Mouse (Mus musculus): ENCODE measurements around the gene Zfp37.
"Not testable (repeated sequence)": the region's sequence is repeated elsewhere in the genome, so short reads cannot be mapped to it uniquely, and the experiment has no call there.

Gene Zfp37

GRCm38 (mm10) chr4:62230769-62231168 is at the start of gene Zfp37:
Gene Zfp37 (minus strand): TSS chr4:62231047.
- H3K27me3 ChIP-seq (ENCODE audit: control insufficient read depth, insufficient read depth, low read length, poor library complexity, severe bottlenecking): no peaks in the 10 kb centered on the region
- DNase-seq (ENCODE audit: low read depth, low spot score): no peak

GRCm38 (mm10) chr4:62278081-62278480 is 47.2 kb upstream of the Zfp37 start:
- no peak for DNase-seq (ENCODE audit: low read depth, low spot score)
- no peaks in the 10 kb centered on the region for H3K27me3 ChIP-seq (ENCODE audit: control insufficient read depth, insufficient read depth, low read length, poor library complexity, severe bottlenecking)
- no peaks in the 10 kb centered on the region for H3K36me3 ChIP-seq (ENCODE audit: control insufficient read depth, insufficient read depth, low read length, poor library complexity, severe bottlenecking)

More at GRCm38 (mm10) chr4:62230769-62231168, at the start of gene Zfp37:
- H3K36me3 ChIP-seq (ENCODE audit: control insufficient read depth, insufficient read depth, low read length, poor library complexity, severe bottlenecking): no peaks in the 10 kb centered on the region

GRCm38 (mm10) chr4:62277222-62277621 is 46.4 kb upstream of the Zfp37 start:
- no peaks in the 10 kb centered on the region for H3K36me3 ChIP-seq (ENCODE audit: control insufficient read depth, insufficient read depth, low read length, poor library complexity, severe bottlenecking)
- no peaks in the 10 kb centered on the region for H3K27me3 ChIP-seq (ENCODE audit: control insufficient read depth, insufficient read depth, low read length, poor library complexity, severe bottlenecking)
- no peak for DNase-seq (ENCODE audit: low read depth, low spot score)

GRCm38 (mm10) chr4:62276642-62277041 is 45.8 kb upstream of the Zfp37 start:
- H3K27me3 ChIP-seq (ENCODE audit: control insufficient read depth, insufficient read depth, low read length, poor library complexity, severe bottlenecking): no peaks in the 10 kb centered on the region
- no peaks in the 10 kb centered on the region for H3K36me3 ChIP-seq (ENCODE audit: control insufficient read depth, insufficient read depth, low read length, poor library complexity, severe bottlenecking)
- DNase-seq (ENCODE audit: low read depth, low spot score): no peak

- Histone ChIP-seq H3K36me3 (ENCODE audit: control insufficient read depth, insufficient read depth, low read length, poor library complexity, severe bottlenecking) (no peaks in the 10 kb centered on the region), H3K27me3 (ENCODE audit: control insufficient read depth, insufficient read depth, low read length, poor library complexity, severe bottlenecking) (no peaks in the 10 kb centered on the region)
- DNase-seq (ENCODE audit: low read depth, low spot score): no peak
Observed at GRCm38 (mm10) chr4:62274841-62275536, 44.1 kb upstream of the Zfp37 start.

- Histone ChIP-seq H3K36me3 (ENCODE audit: control insufficient read depth, insufficient read depth, low read length, poor library complexity, severe bottlenecking) (no peaks in the 10 kb centered on the region), H3K27me3 (ENCODE audit: control insufficient read depth, insufficient read depth, low read length, poor library complexity, severe bottlenecking) (no peaks in the 10 kb centered on the region)
- no peak for DNase-seq (ENCODE audit: low read depth, low spot score)
Observed at GRCm38 (mm10) chr4:62273916-62274315, 43.1 kb upstream of the Zfp37 start.

- DNase-seq (ENCODE audit: low read depth, low spot score): no peak
- no peaks in the 10 kb centered on the region for H3K27me3 ChIP-seq (ENCODE audit: control insufficient read depth, insufficient read depth, low read length, poor library complexity, severe bottlenecking)
- no peaks in the 10 kb centered on the region for H3K36me3 ChIP-seq (ENCODE audit: control insufficient read depth, insufficient read depth, low read length, poor library complexity, severe bottlenecking)
Observed at GRCm38 (mm10) chr4:62272696-62273095, 41.8 kb upstream of the Zfp37 start.

GRCm38 (mm10) chr4:62267101-62267500 is 36.3 kb upstream of the Zfp37 start:
- DNase-seq (ENCODE audit: low read depth, low spot score): no peak
- no peaks in the 10 kb centered on the region for H3K27me3 ChIP-seq (ENCODE audit: control insufficient read depth, insufficient read depth, low read length, poor library complexity, severe bottlenecking)
- no peaks in the 10 kb centered on the region for H3K36me3 ChIP-seq (ENCODE audit: control insufficient read depth, insufficient read depth, low read length, poor library complexity, severe bottlenecking)

GRCm38 (mm10) chr4:62266016-62266415 is 35.2 kb upstream of the Zfp37 start:
- not testable (repeated sequence) for H3K27me3 ChIP-seq (ENCODE audit: control insufficient read depth, insufficient read depth, low read length, poor library complexity, severe bottlenecking); H3K36me3 ChIP-seq (ENCODE audit: control insufficient read depth, insufficient read depth, low read length, poor library complexity, severe bottlenecking); DNase-seq (ENCODE audit: low read depth, low spot score)

GRCm38 (mm10) chr4:62265154-62265836 is 34.4 kb upstream of the Zfp37 start:
- Histone ChIP-seq H3K27me3 (ENCODE audit: control insufficient read depth, insufficient read depth, low read length, poor library complexity, severe bottlenecking) (no peaks in the 10 kb centered on the region), H3K36me3 (ENCODE audit: control insufficient read depth, insufficient read depth, low read length, poor library complexity, severe bottlenecking) (no peaks in the 10 kb centered on the region)
- no peak for DNase-seq (ENCODE audit: low read depth, low spot score)

- H3K36me3 ChIP-seq (ENCODE audit: control insufficient read depth, insufficient read depth, low read length, poor library complexity, severe bottlenecking): no peaks in the 10 kb centered on the region
- peak; percentile 22 for DNase-seq (ENCODE audit: low read depth, low spot score)
- H3K27me3 ChIP-seq (ENCODE audit: control insufficient read depth, insufficient read depth, low read length, poor library complexity, severe bottlenecking): no peaks in the 10 kb centered on the region
Observed at GRCm38 (mm10) chr4:62263133-62263844, 32.4 kb upstream of the Zfp37 start.

GRCm38 (mm10) chr4:62262276-62262675 is 31.4 kb upstream of the Zfp37 start, which contains the start of gene Slc31a2:
Gene Slc31a2 (plus strand): TSS chr4:62262562.
- H3K27me3 ChIP-seq (ENCODE audit: control insufficient read depth, insufficient read depth, low read length, poor library complexity, severe bottlenecking): no peaks in the 10 kb centered on the region
- no peaks in the 10 kb centered on the region for H3K36me3 ChIP-seq (ENCODE audit: control insufficient read depth, insufficient read depth, low read length, poor library complexity, severe bottlenecking)
- DNase-seq (ENCODE audit: low read depth, low spot score): no peak

GRCm38 (mm10) chr4:62256931-62257330 is 26.1 kb upstream of the Zfp37 start:
- peak; percentile 49 for DNase-seq (ENCODE audit: low read depth, low spot score)
- no peaks in the 10 kb centered on the region for H3K27me3 ChIP-seq (ENCODE audit: control insufficient read depth, insufficient read depth, low read length, poor library complexity, severe bottlenecking)

GRCm38 (mm10) chr4:62254551-62254950 is 23.7 kb upstream of the Zfp37 start:
- H3K27me3 ChIP-seq (ENCODE audit: control insufficient read depth, insufficient read depth, low read length, poor library complexity, severe bottlenecking): no peaks in the 10 kb centered on the region
- DNase-seq (ENCODE audit: low read depth, low spot score): no peak
- H3K36me3 ChIP-seq (ENCODE audit: control insufficient read depth, insufficient read depth, low read length, poor library complexity, severe bottlenecking): no peaks in the 10 kb centered on the region

More at GRCm38 (mm10) chr4:62256931-62257330, 26.1 kb upstream of the Zfp37 start:
- H3K36me3 ChIP-seq (ENCODE audit: control insufficient read depth, insufficient read depth, low read length, poor library complexity, severe bottlenecking): no peaks in the 10 kb centered on the region

- H3K36me3 ChIP-seq (ENCODE audit: control insufficient read depth, insufficient read depth, low read length, poor library complexity, severe bottlenecking): no peaks in the 10 kb centered on the region
- no peaks in the 10 kb centered on the region for H3K27me3 ChIP-seq (ENCODE audit: control insufficient read depth, insufficient read depth, low read length, poor library complexity, severe bottlenecking)
- DNase-seq (ENCODE audit: low read depth, low spot score): no peak
Observed at GRCm38 (mm10) chr4:62251776-62252175, 20.9 kb upstream of the Zfp37 start.
